Mouse (Mus musculus) right cerebral cortex, postnatal 25 days (tissue): ENCODE measurements around the gene Tle1.

ENCODE experiments used
- DNase-seq: peaks from one replicate; pipeline ENCODE4 v3.0.0; 2022

Gene Tle1

GRCm38 (mm10) chr4:72162445-72163218 lies 38.1 kb downstream of the Tle1 start:
- DNase-seq = no peak

GRCm38 (mm10) chr4:72160102-72160511 lies 40.6 kb downstream of the Tle1 start:
- no peak for DNase-seq

GRCm38 (mm10) chr4:72157931-72158371 lies 42.8 kb downstream of the Tle1 start:
- DNase-seq = no peak

GRCm38 (mm10) chr4:72150460-72151131 lies 50.1 kb downstream of the Tle1 start:
- no peak for DNase-seq

GRCm38 (mm10) chr4:72146003-72146402 lies 54.7 kb downstream of the Tle1 start:
- no peak for DNase-seq

DNA sequence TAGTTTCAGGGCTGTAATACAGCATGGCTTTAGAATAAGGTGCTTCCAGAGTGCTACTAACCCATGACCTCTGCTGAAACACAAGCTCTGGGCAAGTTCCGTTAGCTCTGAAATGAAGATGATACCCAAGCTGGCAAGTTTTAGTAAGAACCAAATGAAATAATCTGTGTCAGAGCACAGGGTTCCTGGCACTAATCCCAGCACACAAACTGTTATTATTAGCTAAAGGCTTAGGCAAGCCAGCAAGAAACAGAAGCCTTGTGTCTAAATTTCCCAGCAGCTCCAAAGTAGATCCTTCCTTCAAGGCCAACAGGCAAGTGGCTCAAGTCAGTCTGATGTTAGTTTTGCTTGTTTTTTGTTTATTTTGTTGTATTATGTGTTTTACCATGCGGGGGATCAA lies 56.2 kb downstream of the Tle1 start:
- no peak for DNase-seq

- DNase-seq = no peak
Measured at GRCm38 (mm10) chr4:72140706-72141105, 60.0 kb downstream of the Tle1 start.

- DNase-seq = peak; percentile 18
Measured at GRCm38 (mm10) chr4:72139475-72140120, 61.1 kb downstream of the Tle1 start.

GRCm38 (mm10) chr4:72138264-72139080 lies 62.2 kb downstream of the Tle1 start:
- no peak for DNase-seq

DNA sequence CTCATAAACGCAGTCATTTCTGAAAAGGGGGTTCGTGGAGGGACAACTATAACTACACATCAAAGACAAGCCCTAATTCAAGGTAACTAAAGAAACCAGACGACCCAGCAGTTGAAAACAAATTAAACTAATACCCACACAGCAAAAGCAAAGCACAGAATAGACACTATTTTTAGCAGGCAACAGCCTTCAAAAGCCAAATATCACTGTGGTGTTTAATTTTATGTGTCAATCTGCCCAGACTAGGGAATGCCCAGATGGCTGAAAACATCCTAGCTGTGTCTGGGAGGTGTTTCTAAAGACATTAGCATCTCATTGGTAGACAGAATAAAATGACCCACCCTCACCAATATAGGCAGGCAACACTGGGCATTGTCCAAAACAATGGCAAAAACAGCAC lies 68.1 kb downstream of the Tle1 start:
- DNase-seq = no peak

GRCm38 (mm10) chr4:72127596-72127995 lies 73.1 kb downstream of the Tle1 start:
- no peak for DNase-seq

DNA sequence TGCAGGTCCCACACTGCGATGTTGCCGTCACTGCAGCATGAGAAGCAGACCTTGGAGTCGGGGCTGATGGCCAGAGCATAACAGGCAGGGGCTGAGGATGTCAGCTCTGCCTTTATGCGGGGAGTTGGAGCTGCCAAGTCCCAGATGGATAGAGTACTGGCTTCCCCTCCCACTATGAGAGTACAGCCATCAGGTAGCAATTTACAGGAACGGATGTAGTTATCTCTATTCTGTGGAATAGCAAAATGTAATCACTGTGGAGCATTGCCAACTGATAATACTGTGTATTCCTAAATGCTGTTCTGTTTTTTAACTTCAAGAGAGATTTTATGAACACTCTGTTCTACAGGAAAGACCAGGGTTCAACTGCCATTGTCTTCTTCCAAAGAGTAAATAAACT lies 75.9 kb downstream of the Tle1 start:
- DNase-seq = no peak

DNA sequence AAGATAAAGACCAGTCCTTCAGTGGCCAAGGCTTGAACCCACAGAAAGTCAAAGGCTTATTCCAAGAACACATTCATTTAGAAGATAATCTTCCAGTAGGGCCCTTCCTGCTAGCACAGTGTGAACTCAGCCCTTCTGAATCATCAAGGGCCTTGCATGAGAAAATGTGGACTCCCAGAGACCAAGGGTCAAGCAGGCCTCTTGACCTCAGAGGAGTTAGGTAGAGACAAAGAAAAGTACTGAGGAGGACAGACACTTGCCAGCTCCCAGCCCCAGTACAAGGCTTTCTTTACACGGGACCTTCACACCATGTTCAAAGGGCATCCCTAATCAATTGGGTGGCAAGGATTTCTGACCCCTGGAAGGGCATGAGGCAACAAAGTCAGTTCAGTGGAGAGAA lies 77.9 kb downstream of the Tle1 start:
- DNase-seq = no peak

DNA sequence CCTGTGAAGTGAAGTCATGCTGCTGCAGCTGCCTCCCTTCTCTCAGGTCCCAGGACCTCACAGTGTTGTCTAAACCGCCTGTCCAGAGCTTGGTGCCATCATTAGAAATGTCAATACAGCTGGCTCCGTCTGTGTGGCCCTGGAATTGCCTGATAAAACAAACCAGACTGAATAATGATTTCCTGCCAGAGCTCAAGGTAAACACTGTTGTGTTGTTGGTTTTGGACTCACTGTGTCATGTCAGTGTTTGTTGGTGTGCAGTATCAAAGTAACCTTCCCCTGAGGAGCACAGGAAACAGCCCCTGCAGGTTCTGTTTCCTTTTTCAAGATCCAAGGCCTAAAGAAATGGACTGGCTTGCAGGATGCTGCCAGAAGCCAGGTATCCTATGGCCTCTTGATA lies 78.4 kb downstream of the Tle1 start:
- DNase-seq = no peak

GRCm38 (mm10) chr4:72120050-72120449 lies 80.7 kb downstream of the Tle1 start:
- DNase-seq = no peak

GRCm38 (mm10) chr4:72105702-72106101 lies 95.0 kb downstream of the Tle1 start:
- DNase-seq = no peak

GRCm38 (mm10) chr4:72104186-72104585 lies 96.5 kb downstream of the Tle1 start:
- DNase-seq = no peak

- DNase-seq = no peak
Measured at GRCm38 (mm10) chr4:72087811-72088210, 112.9 kb downstream of the Tle1 start.

- DNase-seq = no peak
Measured at GRCm38 (mm10) chr4:72069111-72069534, 131.6 kb downstream of the Tle1 start.

- DNase-seq = no peak
Measured at GRCm38 (mm10) chr4:72067937-72068336, 132.8 kb downstream of the Tle1 start.
